Mouse (Mus musculus) effector memory CD4-positive, alpha-beta T cell, adult 5 months (primary cell): ENCODE data around the gene Olfr561. TPM values are rescaled to one million over a fixed set of nuclear protein-coding genes. Genes with fewer than 3 reads are reported as not detected.

Source experiments
- polyA plus RNA-seq: library from polyadenylated mRNA; unstranded; fragments of 100-300 nt; shearing (Covaris generic); gene quantifications from one replicate; pipeline ENCODE4 v1.2.1, GENCODE M21; 2017

The Olfr561 gene
- not detected for polyA plus RNA-seq

GRCm38 (mm10) chr7:102770921-102771320, at the start of gene Olfr561:
Gene Olfr561 (plus strand): TSS chr7:102771221.

DNA sequence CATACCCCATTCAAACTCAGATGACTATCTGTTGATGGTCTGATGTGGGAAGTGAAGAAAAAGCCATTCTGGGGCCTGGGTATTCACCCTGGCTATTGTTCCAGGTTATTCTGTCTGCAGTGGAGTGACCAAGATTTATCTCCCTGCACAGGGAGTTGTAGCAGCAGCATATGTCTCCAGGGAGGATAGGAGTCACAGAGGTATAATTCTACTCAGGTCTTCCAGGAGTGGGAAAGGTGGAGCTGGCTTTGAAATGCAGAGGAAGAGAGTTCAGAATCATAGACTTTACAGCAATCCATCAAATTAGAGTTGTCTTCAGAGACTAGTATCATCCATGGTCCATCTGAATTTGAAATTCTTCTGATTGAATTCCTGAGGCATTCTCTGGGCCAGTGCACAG, 43.6 kb upstream of the Olfr561 start, which contains the start of gene Olfr559:
Olfr559 (minus strand) TSS at position 101 of the 400 bp plus-strand sequence.

DNA sequence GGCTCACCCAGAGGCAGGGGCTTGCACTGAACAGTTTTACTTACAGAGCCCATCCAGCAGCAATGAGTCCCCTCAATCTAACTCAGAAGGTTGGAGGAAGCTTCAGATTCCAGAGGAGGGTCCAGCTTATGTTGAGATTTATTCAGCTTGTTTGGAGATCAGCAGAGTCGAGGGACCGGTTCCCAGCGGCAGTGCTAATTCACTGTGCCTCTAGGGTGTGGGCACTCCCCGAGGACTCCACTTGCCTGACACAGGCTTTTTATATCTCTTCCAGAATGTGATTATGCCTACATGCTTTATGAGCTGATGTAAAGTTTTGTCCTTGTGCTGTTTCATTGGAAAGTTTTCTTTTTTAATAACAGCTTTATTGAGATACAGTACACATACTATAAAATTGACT, 11.8 kb upstream of the Olfr561 start, which contains the start of the genes Olfr560 and Olfr78:
Olfr560 (minus strand) TSS at position 101 of the 400 bp plus-strand sequence.
Olfr78 (minus strand) TSS at position 206 of the 400 bp plus-strand sequence.

GRCm38 (mm10) chr7:102803180-102803579, 32.2 kb downstream of the Olfr561 start, which contains the start of gene Olfr564:
Gene Olfr564 (plus strand): TSS chr7:102803480.

Other genes starting within 250 kb of the Olfr561 start
- not detected for gene Olfr547, start 236.5 kb upstream of the Olfr561 start, polyA plus RNA-seq
- gene Olfr548-ps1, start 230.3 kb upstream of the Olfr561 start, polyA plus RNA-seq = not detected
- not detected for gene Olfr549, start 221.4 kb upstream of the Olfr561 start, polyA plus RNA-seq
- 20.7 TPM for gene Trim21, start 205.7 kb upstream of the Olfr561 start, polyA plus RNA-seq
- gene Olfr550, start 199.8 kb upstream of the Olfr561 start, polyA plus RNA-seq = not detected
- gene Olfr551, start 179.3 kb upstream of the Olfr561 start, polyA plus RNA-seq = 0.06 TPM
- gene Olfr552, start 173.5 kb upstream of the Olfr561 start, polyA plus RNA-seq = not detected
- not detected for gene Olfr553, start 153.0 kb upstream of the Olfr561 start, polyA plus RNA-seq
- 0.52 TPM for gene Olfr554, start 132.8 kb upstream of the Olfr561 start, polyA plus RNA-seq
- not detected for gene Olfr555, start 112.4 kb upstream of the Olfr561 start, polyA plus RNA-seq
- not detected for gene Olfr556, start 106.3 kb upstream of the Olfr561 start, polyA plus RNA-seq
- gene Trim68, start 83.9 kb upstream of the Olfr561 start, polyA plus RNA-seq = 7.1 TPM
- gene Olfr557, start 75.3 kb upstream of the Olfr561 start, polyA plus RNA-seq = not detected
- gene Olfr558, start 69.0 kb upstream of the Olfr561 start, polyA plus RNA-seq = not detected
- not detected for gene Olfr33, start 52.2 kb upstream of the Olfr561 start, polyA plus RNA-seq
- not detected for gene Olfr559, start 43.7 kb upstream of the Olfr561 start, polyA plus RNA-seq
- gene Olfr560, start 11.9 kb upstream of the Olfr561 start, polyA plus RNA-seq = not detected
- not detected for gene Olfr78, start 11.8 kb upstream of the Olfr561 start, polyA plus RNA-seq
- not detected for gene Olfr564, start 32.3 kb downstream of the Olfr561 start, polyA plus RNA-seq
- not detected for gene Olfr566, start 87.5 kb downstream of the Olfr561 start, polyA plus RNA-seq
- gene Olfr568, start 105.9 kb downstream of the Olfr561 start, polyA plus RNA-seq = not detected
- gene Olfr569, start 119.7 kb downstream of the Olfr561 start, polyA plus RNA-seq = not detected
- not detected for gene Olfr570, start 123.4 kb downstream of the Olfr561 start, polyA plus RNA-seq
- gene Olfr571, start 146.3 kb downstream of the Olfr561 start, polyA plus RNA-seq = not detected
- gene Olfr572, start 153.2 kb downstream of the Olfr561 start, polyA plus RNA-seq = not detected
- gene Olfr573-ps1, start 171.4 kb downstream of the Olfr561 start, polyA plus RNA-seq = not detected
- not detected for gene Olfr574, start 177.2 kb downstream of the Olfr561 start, polyA plus RNA-seq
- not detected for gene Olfr575, start 187.6 kb downstream of the Olfr561 start, polyA plus RNA-seq
- gene Olfr576, start 191.4 kb downstream of the Olfr561 start, polyA plus RNA-seq = not detected
- not detected for gene Olfr577, start 204.7 kb downstream of the Olfr561 start, polyA plus RNA-seq
- gene Olfr578, start 218.1 kb downstream of the Olfr561 start, polyA plus RNA-seq = not detected